Mouse (Mus musculus): ENCODE results near the gene Aoc3.
"Not testable (repeated sequence)": the region's sequence is repeated elsewhere in the genome, so short reads cannot be mapped to it uniquely, and the experiment has no call there.

Aoc3 gene

GRCm38 (mm10) chr11:101327311-101327710, 3.1 kb upstream of the Aoc3 start:
- no peak for DNase-seq (ENCODE audit: low read depth, low spot score)

- no peak for DNase-seq (ENCODE audit: low read depth, low spot score)
Measured at GRCm38 (mm10) chr11:101328941-101329635, 1.3 kb upstream of the Aoc3 start.

- not testable (repeated sequence) for DNase-seq (ENCODE audit: low read depth, low spot score)
Measured at GRCm38 (mm10) chr11:101330961-101331360, 556 bp downstream of the Aoc3 start.

GRCm38 (mm10) chr11:101332537-101332936, 2.1 kb downstream of the Aoc3 start:
- DNase-seq (ENCODE audit: low read depth, low spot score), result no peak

GRCm38 (mm10) chr11:101334023-101334422, 3.6 kb downstream of the Aoc3 start:
- peak; percentile 12 for DNase-seq (ENCODE audit: low read depth, low spot score)

- peak; percentile 53 for DNase-seq (ENCODE audit: low read depth, low spot score)
Measured at GRCm38 (mm10) chr11:101334516-101334915, 4.1 kb downstream of the Aoc3 start.

GRCm38 (mm10) chr11:101335685-101336084, 5.3 kb downstream of the Aoc3 start:
- DNase-seq (ENCODE audit: low read depth, low spot score), result peak; percentile 13

- peak; percentile 17 for DNase-seq (ENCODE audit: low read depth, low spot score)
Measured at GRCm38 (mm10) chr11:101338123-101338760, 7.8 kb downstream of the Aoc3 start.

- peak; percentile 22 for DNase-seq (ENCODE audit: low read depth, low spot score)
Measured at GRCm38 (mm10) chr11:101347083-101347775, 16.8 kb downstream of the Aoc3 start.

- DNase-seq (ENCODE audit: low read depth, low spot score), result no peak
Measured at GRCm38 (mm10) chr11:101348774-101349173, 18.4 kb downstream of the Aoc3 start.

- DNase-seq (ENCODE audit: low read depth, low spot score), result no peak
Measured at GRCm38 (mm10) chr11:101349216-101349615, 18.8 kb downstream of the Aoc3 start.

GRCm38 (mm10) chr11:101351100-101351720, 20.8 kb downstream of the Aoc3 start:
- DNase-seq (ENCODE audit: low read depth, low spot score), result no peak

- DNase-seq (ENCODE audit: low read depth, low spot score), result peak; percentile 48
Measured at GRCm38 (mm10) chr11:101351721-101352111, 21.3 kb downstream of the Aoc3 start.

- DNase-seq (ENCODE audit: low read depth, low spot score), result no peak
Measured at GRCm38 (mm10) chr11:101353436-101353835, 23.0 kb downstream of the Aoc3 start.

GRCm38 (mm10) chr11:101354438-101355010, 24.1 kb downstream of the Aoc3 start:
- peak; percentile 19 for DNase-seq (ENCODE audit: low read depth, low spot score)

GRCm38 (mm10) chr11:101355916-101356315, 25.5 kb downstream of the Aoc3 start:
- DNase-seq (ENCODE audit: low read depth, low spot score), result no peak

- DNase-seq (ENCODE audit: low read depth, low spot score), result no peak
Measured at GRCm38 (mm10) chr11:101357505-101358182, 27.2 kb downstream of the Aoc3 start.

- DNase-seq (ENCODE audit: low read depth, low spot score), result no peak
Measured at GRCm38 (mm10) chr11:101359776-101360175, 29.4 kb downstream of the Aoc3 start.

GRCm38 (mm10) chr11:101360651-101361113, 30.3 kb downstream of the Aoc3 start:
- DNase-seq (ENCODE audit: low read depth, low spot score), result no peak

- no peak for DNase-seq (ENCODE audit: low read depth, low spot score)
Measured at GRCm38 (mm10) chr11:101364531-101364931, 34.1 kb downstream of the Aoc3 start.

- DNase-seq (ENCODE audit: low read depth, low spot score), result no peak
Measured at GRCm38 (mm10) chr11:101367326-101367935, 37.0 kb downstream of the Aoc3 start, which contains the start of gene G6pc. Gene G6pc, plus strand, starts transcription at chr11:101367561.
